Mouse (Mus musculus) hindbrain, postnatal 0 days (tissue): ENCODE measurements around the gene Catsperg1. TPM values are rescaled to one million over a fixed set of nuclear protein-coding genes. Genes with fewer than 3 reads are reported as not detected.

Experiments used
- ATAC-seq: fragments of 200-750 bp; cut with Nextera tagmentation; 2 replicates; pipeline ENCODE4 v1.8.0; 2017; ENCODE audit warnings: mild to moderate bottlenecking, moderate TSS enrichment, moderate library complexity
- DNase-seq: peaks from one replicate; pipeline ENCODE4 v3.0.0-alpha.2; 2015; ENCODE audit warnings: low spot score
- H3K27ac ChIP-seq: fragments of 300-500 bp; sonication (generic); 2 replicates; pipeline ENCODE4 v1.5.1; 2014; ENCODE audit warnings: mild to moderate bottlenecking
- H3K27me3 ChIP-seq: fragments of 300-500 bp; sonication (generic); 2 replicates; pipeline ENCODE4 v1.6.1; 2014; ENCODE audit warnings: low read length, mixed read lengths; ENCODE audit not compliant: insufficient read depth
- H3K36me3 ChIP-seq: fragments of 300-500 bp; sonication (generic); 2 replicates; pipeline ENCODE4 v1.6.1; 2014; ENCODE audit warnings: low read length, mixed read lengths; ENCODE audit not compliant: insufficient read depth
- H3K4me1 ChIP-seq: fragments of 300-500 bp; sonication (generic); 2 replicates; pipeline ENCODE4 v1.6.1; 2014; ENCODE audit warnings: antibody characterized with exemption, low read length, mixed read lengths; ENCODE audit not compliant: insufficient read depth
- H3K4me2 ChIP-seq: fragments of 300-500 bp; sonication (generic); 2 replicates; pipeline ENCODE4 v1.6.1; 2014; ENCODE audit warnings: low read depth, mild to moderate bottlenecking, low read length, moderate library complexity, mixed read lengths
- H3K4me3 ChIP-seq: fragments of 300-500 bp; sonication (generic); 2 replicates; pipeline ENCODE4 v1.5.1; 2014; ENCODE audit warnings: low read length
- H3K9ac ChIP-seq: fragments of 300-500 bp; sonication (generic); replicated peaks from 2 replicates; pipeline ENCODE4 v1.6.1; 2014; ENCODE audit warnings: mild to moderate bottlenecking, low read length, moderate library complexity, mixed read lengths
- H3K9me3 ChIP-seq: fragments of 300-500 bp; sonication (generic); 2 replicates; pipeline ENCODE4 v1.6.1; 2016; ENCODE audit warnings: low read length, mixed read lengths
- CTCF ChIP-seq: IDR thresholded peaks from 2 replicates; pipeline ENCODE4 v1.5.1; 2016; ENCODE audit warnings: antibody characterized with exemption, control low read depth, low read depth
- WGBS: fragments of 180-500 bp; shearing (Covaris S2); extraction: QIAGEN DNeasy Blood & Tissue Kit; methylation state at CpG from one replicate; pipeline ENCODE4 v1.1.7; 2014; 5-methylcytosine and 5-hydroxymethylcytosine counted together
- polyA plus RNA-seq: library from polyadenylated mRNA; unstranded; fragments of >200 nt; fragmentation: Nextera tagmentation; extraction: Ambion mirVana; gene quantifications from 2 replicates; pipeline ENCODE4 v1.2.1, GENCODE M21; 2015
- total RNA-seq: library from RNA; depleted of rRNA; stranded (reverse); fragments of >200 nt; gene quantifications from 2 replicates; pipeline ENCODE4 v1.2.3, GENCODE M21; 2014; rRNA removed

Gene Catsperg1
- total RNA-seq (1.8 and 2.4 TPM in 2 replicates), polyA plus RNA-seq (0.95 and 1.9 TPM in 2 replicates)

DNA sequence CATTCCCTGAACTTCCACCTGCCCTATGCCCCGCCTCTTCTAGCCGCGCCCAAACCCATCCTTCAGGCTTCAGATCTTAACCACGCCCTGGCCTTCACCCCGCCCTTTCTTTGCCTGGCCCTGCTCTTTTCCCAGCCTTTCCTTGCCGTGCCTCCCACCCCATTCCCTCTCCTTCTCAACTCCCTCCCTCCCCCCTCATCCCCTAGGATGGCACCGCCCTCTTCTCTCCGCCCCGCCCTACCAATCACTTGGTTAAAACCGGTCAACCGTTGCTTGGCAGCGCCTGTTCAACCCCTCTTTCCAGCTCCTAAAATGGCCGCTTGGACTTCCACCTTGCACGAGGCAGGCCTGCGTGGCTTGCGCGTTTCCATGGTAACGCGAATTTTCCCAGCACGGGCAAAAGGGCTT is at the start of gene Catsperg1:
TSS of gene Catsperg1 (minus strand) at position 361 of the 408 bp plus-strand sequence.
- Histone ChIP-seq H3K4me3 (peak within 1 kb of the TSS; percentile 10; the same call in 1 of the 2 replicates), H3K4me2 (peak within 1 kb of the TSS; percentile 40), H3K27me3 (no peaks in the 10 kb centered on the region), H3K4me1 (no peaks in the 10 kb centered on the region), H3K9me3 (no peaks in the 10 kb centered on the region), H3K27ac (peak within 1 kb of the TSS; percentile 36; the same call in 1 of the 2 replicates), H3K9ac (no peak within 1 kb of the TSS), H3K36me3 (no peaks in the 10 kb centered on the region)
- TF ChIP-seq CTCF, result no peak
- DNase-seq, result peak; percentile 78
- 3% methylated on average over 20 of the region's 20 CpGs for WGBS
- ATAC-seq, result peak; percentile 81

DNA sequence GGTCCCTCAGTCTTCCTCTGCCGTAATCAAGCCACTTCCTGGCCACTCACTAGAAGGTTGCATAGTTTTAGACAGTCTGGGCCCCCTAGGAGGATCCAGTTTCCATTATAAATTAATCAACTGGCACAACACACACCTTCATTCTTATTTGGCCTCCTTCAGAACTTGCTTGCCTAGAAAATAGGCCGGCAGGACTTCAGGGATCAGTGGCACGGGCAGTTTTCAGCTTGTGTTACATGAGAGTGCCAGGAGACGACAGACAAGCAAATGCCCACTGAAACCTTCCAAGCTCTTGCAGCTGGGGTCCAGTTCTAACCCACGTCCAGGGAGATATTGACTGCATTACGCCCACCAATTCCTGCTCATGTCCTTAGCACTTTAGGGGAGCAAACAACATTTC is 48.3 kb upstream of the Catsperg1 start:
- ATAC-seq (no peak), DNase-seq (no peak)
- Histone ChIP-seq H3K27ac (no peak overlapping the region), H3K9me3 (no peaks in the 10 kb centered on the region), H3K9ac (no peak overlapping the region), H3K27me3 (no peaks in the 10 kb centered on the region), H3K4me2 (no peak overlapping the region), H3K4me3 (no peak overlapping the region), H3K36me3 (no peaks in the 10 kb centered on the region), H3K4me1 (no peaks in the 10 kb centered on the region)
- TF ChIP-seq CTCF, result no peak
- 76% methylated on average over 6 of the region's 6 CpGs for WGBS

DNA sequence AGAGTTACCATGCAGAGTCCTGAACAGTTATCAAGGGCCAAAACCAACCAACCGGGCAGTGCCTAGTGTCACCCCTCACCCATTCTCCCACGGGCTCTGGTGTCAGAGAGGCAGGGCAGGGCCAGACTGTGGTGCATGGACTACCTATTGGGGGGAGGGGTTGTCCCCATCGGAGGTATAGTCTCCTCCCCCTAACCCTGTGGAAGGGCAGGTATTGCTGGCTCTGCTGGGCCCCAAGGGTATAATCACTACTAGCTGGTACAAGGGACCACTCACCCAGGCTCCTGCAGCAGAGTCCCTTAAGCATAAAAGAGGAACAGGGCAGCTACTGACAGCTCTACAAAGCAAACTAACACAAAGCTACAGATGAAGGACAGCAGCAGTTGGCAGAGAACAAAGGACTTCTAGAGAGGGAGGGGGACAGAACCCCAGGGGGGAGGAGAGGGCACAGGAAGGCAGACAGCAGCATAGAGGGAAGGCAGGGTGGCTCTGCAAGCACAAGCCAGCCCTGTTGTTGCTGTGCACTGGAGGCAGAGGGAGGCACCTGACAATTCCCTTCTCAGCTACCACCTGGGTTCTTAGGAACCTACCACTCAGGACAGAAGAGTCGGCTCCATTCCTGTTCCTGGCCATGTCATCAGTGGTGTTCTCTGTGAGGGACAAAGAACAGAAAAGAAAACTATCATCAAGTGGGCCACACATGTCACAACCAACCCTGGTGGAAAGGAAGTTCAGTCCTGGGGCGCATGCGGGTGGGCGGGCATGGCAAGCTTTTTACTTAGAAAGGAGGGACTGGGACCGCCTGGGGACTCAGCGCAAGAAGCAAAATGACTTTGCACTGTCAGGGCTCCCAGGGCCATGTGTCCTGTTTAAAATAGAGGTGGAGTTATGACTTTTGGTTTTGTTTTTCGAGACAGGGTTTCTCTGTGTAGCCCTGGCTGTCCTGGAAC is 46.2 kb upstream of the Catsperg1 start:
- Histone ChIP-seq H3K4me2 (no peak overlapping the region), H3K27ac (no peak overlapping the region), H3K4me1 (no peaks in the 10 kb centered on the region), H3K27me3 (no peaks in the 10 kb centered on the region), H3K4me3 (no peak overlapping the region), H3K36me3 (no peaks in the 10 kb centered on the region), H3K9ac (no peak overlapping the region), H3K9me3 (no peaks in the 10 kb centered on the region)
- TF ChIP-seq CTCF, result no peak
- DNase-seq (no peak), ATAC-seq (no peak)
- 58% methylated on average over 10 of the region's 10 CpGs for WGBS

DNA sequence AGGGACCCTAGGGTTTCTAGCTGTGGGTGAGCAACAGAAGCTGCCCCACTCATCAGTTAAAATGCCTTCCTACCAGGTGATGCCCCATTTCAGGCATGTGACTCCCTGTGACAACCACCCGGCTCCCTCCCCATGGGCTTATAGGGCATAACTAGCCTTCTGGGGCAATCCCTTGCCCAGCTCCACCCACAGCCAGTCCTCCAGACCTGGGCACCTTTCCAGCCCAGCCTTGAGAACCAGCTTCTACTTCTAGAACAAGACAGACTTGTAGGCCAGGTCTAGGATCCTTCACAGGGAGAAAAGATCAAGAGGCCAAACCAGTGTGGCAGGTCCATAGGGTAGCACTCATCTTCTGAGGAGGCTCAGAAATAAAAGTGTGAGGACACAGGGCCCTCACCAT is 43.5 kb upstream of the Catsperg1 start:
- no peak overlapping the region for H3K4me2 ChIP-seq
- no peak overlapping the region for H3K4me3 ChIP-seq
- ATAC-seq (no peak), DNase-seq (no peak)
- H3K4me1 ChIP-seq, result no peaks in the 10 kb centered on the region
- H3K27me3 ChIP-seq, result no peaks in the 10 kb centered on the region
- H3K9me3 ChIP-seq, result no peaks in the 10 kb centered on the region
- H3K36me3 ChIP-seq, result no peaks in the 10 kb centered on the region
- H3K9ac ChIP-seq, result no peak overlapping the region
- no peak overlapping the region for H3K27ac ChIP-seq
- WGBS, result 90% methylated on average over 1 of the region's 1 CpGs
- no peak for TF ChIP-seq CTCF

DNA sequence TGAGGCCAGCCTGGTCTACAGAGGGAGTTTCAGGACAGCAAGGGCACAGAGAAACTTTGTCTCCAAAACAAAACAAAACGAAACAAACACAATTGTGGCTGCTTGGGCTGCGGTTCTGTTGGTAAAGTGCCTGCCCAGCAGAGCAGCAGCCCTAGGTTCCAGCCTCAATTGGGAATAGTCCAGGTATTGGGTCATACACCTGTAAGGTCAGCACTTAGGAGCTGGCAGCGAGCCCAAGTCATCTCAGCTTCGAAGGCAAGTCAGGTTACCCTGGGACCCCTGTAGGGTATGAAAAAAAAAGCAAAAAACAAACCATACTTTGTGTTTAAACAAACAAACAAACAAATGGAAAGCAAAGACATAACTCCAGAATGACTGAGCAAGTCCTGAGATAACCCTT is 42.0 kb upstream of the Catsperg1 start:
- 80% methylated on average over 4 of the region's 4 CpGs for WGBS
- TF ChIP-seq CTCF, result no peak

DNA sequence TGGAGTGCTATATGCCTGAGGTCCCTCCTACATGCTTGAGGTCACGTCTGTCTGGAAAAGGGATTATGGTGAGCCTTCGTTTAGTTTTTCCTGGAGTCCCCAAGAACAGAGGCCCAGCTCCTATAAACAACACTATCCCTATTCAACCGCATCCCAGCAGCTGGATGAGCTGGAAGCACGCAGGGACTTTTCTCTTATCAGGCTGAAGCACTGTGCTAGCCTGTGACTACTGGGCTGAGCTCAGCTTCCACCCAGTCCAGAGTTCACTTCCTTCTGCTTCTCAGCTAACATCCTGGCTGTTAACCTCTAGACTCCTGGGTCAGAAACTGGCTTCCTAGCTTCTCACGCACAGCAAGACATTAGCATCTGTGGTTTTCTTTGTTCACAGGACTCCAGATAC is 40.0 kb upstream of the Catsperg1 start:
- no peak for TF ChIP-seq CTCF
- 62% methylated on average over 5 of the region's 5 CpGs for WGBS
- H3K36me3 ChIP-seq, result no peaks in the 10 kb centered on the region

More for the DNA sequence above, 42.0 kb upstream of the Catsperg1 start:
- H3K27ac ChIP-seq, result no peak overlapping the region
- H3K36me3 ChIP-seq, result no peaks in the 10 kb centered on the region
- no peak overlapping the region for H3K9ac ChIP-seq
- H3K4me2 ChIP-seq, result no peak overlapping the region
- H3K4me1 ChIP-seq, result no peaks in the 10 kb centered on the region
- H3K27me3 ChIP-seq, result no peaks in the 10 kb centered on the region
- H3K4me3 ChIP-seq, result no peak overlapping the region
- DNase-seq (no peak), ATAC-seq (no peak)
- H3K9me3 ChIP-seq, result no peaks in the 10 kb centered on the region

DNA sequence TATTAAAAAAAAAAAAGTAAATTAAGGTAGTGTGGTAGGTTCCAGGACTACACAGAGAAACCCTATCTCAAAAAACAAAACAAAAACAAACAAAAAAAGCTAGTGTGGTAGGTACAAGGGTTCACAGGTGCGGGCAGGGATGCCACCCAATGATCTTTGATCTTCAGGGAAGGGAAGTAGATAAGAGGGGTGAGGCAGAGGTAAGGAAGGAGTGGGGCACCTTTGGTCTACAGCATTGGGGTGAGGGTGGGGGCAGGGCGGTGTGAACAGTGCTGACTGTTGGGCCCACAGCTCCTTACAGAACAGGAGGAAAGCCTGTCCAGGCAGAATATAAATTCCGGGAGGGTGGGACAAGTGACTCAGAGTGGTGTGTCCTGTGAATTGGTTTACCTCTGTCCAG is 37.3 kb upstream of the Catsperg1 start:
- no peaks in the 10 kb centered on the region for H3K36me3 ChIP-seq
- DNase-seq (no peak), ATAC-seq (no peak)
- H3K9me3 ChIP-seq, result no peaks in the 10 kb centered on the region
- no peak overlapping the region for H3K4me3 ChIP-seq
- no peak for TF ChIP-seq CTCF
- H3K4me2 ChIP-seq, result no peak overlapping the region
- no peaks in the 10 kb centered on the region for H3K27me3 ChIP-seq
- 90% methylated on average over 3 of the region's 3 CpGs for WGBS
- no peak overlapping the region for H3K9ac ChIP-seq
- no peaks in the 10 kb centered on the region for H3K4me1 ChIP-seq
- no peak overlapping the region for H3K27ac ChIP-seq

More for the DNA sequence above, 40.0 kb upstream of the Catsperg1 start:
- Histone ChIP-seq H3K9ac (no peak overlapping the region), H3K27ac (no peak overlapping the region), H3K27me3 (no peaks in the 10 kb centered on the region), H3K4me2 (no peak overlapping the region), H3K9me3 (no peaks in the 10 kb centered on the region), H3K4me3 (no peak overlapping the region), H3K4me1 (no peaks in the 10 kb centered on the region)
- ATAC-seq, result no peak
- no peak for DNase-seq
